Mouse (Mus musculus): Measurements from ENCODE around the gene Cep55.

DNA sequence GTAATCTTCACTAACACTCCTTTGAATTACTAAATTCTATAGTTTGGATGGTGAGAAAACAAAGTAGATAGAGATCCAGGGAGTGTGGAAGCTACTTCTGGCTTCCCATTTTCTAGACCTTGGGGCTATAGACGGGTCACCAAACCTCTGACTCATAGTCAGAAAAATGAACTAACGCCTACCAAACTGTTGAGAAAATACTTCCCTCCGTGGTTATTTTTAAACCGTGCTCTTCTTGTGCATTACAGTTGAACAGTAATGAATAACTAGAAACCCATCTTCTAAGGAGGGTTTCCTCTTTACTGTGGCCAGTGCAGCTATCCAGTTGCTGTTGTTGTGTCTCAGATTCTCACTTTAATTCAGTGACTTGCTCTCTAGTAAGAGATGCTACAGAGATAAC is 32.1 kb upstream of the Cep55 start:
- TF ChIP-seq CTCF (IDR thresholded peaks at IDR 0.05; ENCODE audit: borderline replicate concordance, control insufficient read depth, extremely low read depth, insufficient read depth, low read length, poor library complexity) (no peak), POLR2A (IDR thresholded peaks at IDR 0.05; ENCODE audit: control insufficient read depth, extremely low read depth, insufficient read depth, low read length, poor library complexity) (no peak)

Measured in thymus, adult 2 months (tissue).